Mouse (Mus musculus) cortical plate, adult 2 months (tissue): ENCODE measurements at regions not wholly inside any gene's neighbourhood (a gene's known extent, or its start where the extent isn't known, plus 50 kb on each side); places are given as distances from the start of the nearest gene placed in this dataset.

Experiments
- CTCF ChIP-seq: fragments of 200-500 bp; IDR thresholded peaks from 2 replicates; pipeline ENCODE4 v1.5.1; 2011; ENCODE audit warnings: mild to moderate bottlenecking, control low read depth, low read length; ENCODE audit not compliant: insufficient read depth; ENCODE audit errors: extremely low read depth
- POLR2A ChIP-seq: fragments of 200-500 bp; IDR thresholded peaks from 2 replicates; pipeline ENCODE4 v1.6.1; 2011; ENCODE audit warnings: mild to moderate bottlenecking, low read length, control low read depth; ENCODE audit not compliant: insufficient read depth; ENCODE audit errors: extremely low read depth

DNA sequence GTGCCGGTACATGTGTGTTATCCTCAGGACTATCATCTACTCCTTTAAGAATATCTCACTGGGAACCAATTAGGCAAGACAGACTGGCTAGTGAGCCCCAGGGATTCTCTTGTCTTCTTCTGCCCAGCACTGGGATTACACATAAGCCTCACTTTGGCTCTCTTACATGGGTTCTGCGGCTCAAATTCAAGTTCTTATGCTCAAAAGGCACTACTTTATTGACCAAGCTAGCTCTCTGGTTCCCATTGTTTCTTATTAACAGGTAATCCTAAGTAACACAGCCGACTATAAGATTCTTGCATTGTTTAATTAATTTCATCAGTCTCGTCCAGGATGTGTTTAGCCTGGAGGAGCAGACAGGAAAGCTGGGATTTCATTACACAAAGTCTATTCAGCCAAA is 80.3 kb upstream of the Tab2 start:
- TF ChIP-seq CTCF, result no peak
- no peak for TF ChIP-seq POLR2A
